Mouse (Mus musculus) olfactory bulb, adult 2 months (tissue): Measurements from ENCODE around the gene Cyb561a3. TPM values are rescaled to one million over a fixed set of nuclear protein-coding genes. Genes with fewer than 3 reads are reported as not detected.
"Not testable (repeated sequence)": the region's sequence is repeated elsewhere in the genome, so short reads cannot be mapped to it uniquely, and the experiment has no call there.

ENCODE experiments used
- H3K27ac ChIP-seq: fragments of 200-500 bp; 2 replicates; pipeline ENCODE4 v1.5.1; 2012; ENCODE audit warnings: low read depth, low read length; ENCODE audit not compliant: insufficient read depth
- H3K4me1 ChIP-seq: fragments of 200-500 bp; 2 replicates; pipeline ENCODE4 v1.6.1; 2012; ENCODE audit warnings: low read length; ENCODE audit not compliant: control insufficient read depth, insufficient read depth
- H3K4me3 ChIP-seq: fragments of 200-500 bp; 2 replicates; pipeline ENCODE4 v1.5.1; 2012; ENCODE audit warnings: mild to moderate bottlenecking, low read depth, low read length, moderate library complexity; ENCODE audit not compliant: insufficient read depth
- CTCF ChIP-seq: fragments of 200-500 bp; IDR thresholded peaks from 2 replicates; pipeline ENCODE4 v1.5.1; 2012; ENCODE audit warnings: low read depth, mild to moderate bottlenecking, low read length, moderate library complexity; ENCODE audit not compliant: insufficient read depth
- POLR2A ChIP-seq: fragments of 200-500 bp; IDR thresholded peaks from 2 replicates; pipeline ENCODE4 v1.6.1; 2012; ENCODE audit warnings: mild to moderate bottlenecking, low read depth, low read length, moderate library complexity; ENCODE audit not compliant: insufficient read depth
- WGBS: fragments of 180-500 bp; shearing (Covaris S2); methylation state at CpG from one replicate; pipeline ENCODE4 v1.1.7; 2018; 5-methylcytosine and 5-hydroxymethylcytosine counted together
- polyA plus RNA-seq: library from polyadenylated mRNA; stranded (reverse); fragments of >200 nt; gene quantifications from 2 replicates; pipeline ENCODE4 v1.2.4, GENCODE M21; 2012; ENCODE audit warnings: low replicate concordance; ENCODE audit not compliant: missing spikeins, insufficient read depth, insufficient read length

Gene Cyb561a3
- not detected in 2 replicates for polyA plus RNA-seq

GRCm38 (mm10) chr19:10576690-10577561 lies at the start of gene Cyb561a3, which contains the start of gene Tmem138:
Gene Cyb561a3, plus strand, starts transcription at chr19:10577172.
Gene Tmem138, minus strand, starts transcription at chr19:10577362.
- H3K4me3 ChIP-seq, result peak within 1 kb of the TSS; percentile 76
- TF ChIP-seq CTCF (no peak), POLR2A (peak; percentile 58; the same call in 1 of the 2 replicates)
- WGBS, result under 1% methylated on average over 44 of the region's 44 CpGs
- peak within 1 kb of the TSS; percentile 93 for H3K27ac ChIP-seq
- H3K4me1 ChIP-seq, result peaks cover 2% of the 10 kb centered on the region; the same call in 1 of the 2 replicates

- TF ChIP-seq POLR2A (no peak), CTCF (no peak)
- H3K27ac ChIP-seq, result no peak overlapping the region
- WGBS, result 97% methylated on average over 1 of the region's 1 CpGs
These were observed 46.9 kb upstream of the Cyb561a3 start for GRCm38 (mm10) chr19:10530082-10530481.

GRCm38 (mm10) chr19:10539454-10539853 lies 37.5 kb upstream of the Cyb561a3 start:
- Histone ChIP-seq H3K27ac (no peak overlapping the region), H3K4me1 (no peaks in the 10 kb centered on the region), H3K4me3 (no peak overlapping the region)
- WGBS, result 91% methylated on average over 5 of the region's 5 CpGs
- TF ChIP-seq CTCF (no peak), POLR2A (no peak)

More at GRCm38 (mm10) chr19:10530082-10530481, 46.9 kb upstream of the Cyb561a3 start:
- Histone ChIP-seq H3K4me1 (no peaks in the 10 kb centered on the region), H3K4me3 (no peak overlapping the region)

- H3K4me1 ChIP-seq, result no peaks in the 10 kb centered on the region
- H3K4me3 ChIP-seq, result peak within 1 kb of the TSS; percentile 86
- peak within 1 kb of the TSS; percentile 70 for H3K27ac ChIP-seq
- under 1% methylated on average over 43 of the region's 43 CpGs for WGBS
- TF ChIP-seq POLR2A (peak; percentile 34; the same call in 1 of the 2 replicates), CTCF (no peak)
These were observed 21.1 kb upstream of the Cyb561a3 start, which contains the start of gene Tmem216 for GRCm38 (mm10) chr19:10555624-10556510. Gene Tmem216, minus strand, starts transcription at chr19:10556238.

- TF ChIP-seq CTCF (no peak), POLR2A (no peak)
- no peaks in the 10 kb centered on the region for H3K4me1 ChIP-seq
- WGBS, result 69% methylated on average over 2 of the region's 2 CpGs
- no peak overlapping the region for H3K27ac ChIP-seq
- H3K4me3 ChIP-seq, result no peak overlapping the region
These were observed 20.0 kb upstream of the Cyb561a3 start for GRCm38 (mm10) chr19:10557001-10557400.

- no peaks in the 10 kb centered on the region for H3K4me1 ChIP-seq
- H3K4me3 ChIP-seq, result no peak overlapping the region
- TF ChIP-seq CTCF (no peak), POLR2A (no peak)
- H3K27ac ChIP-seq, result no peak overlapping the region
- WGBS, result 57% methylated on average over 2 of the region's 2 CpGs
These were observed 19.5 kb upstream of the Cyb561a3 start for GRCm38 (mm10) chr19:10557430-10557829.

GRCm38 (mm10) chr19:10557837-10558375 lies 19.1 kb upstream of the Cyb561a3 start:
- WGBS, result 75% methylated on average over 4 of the region's 4 CpGs
- H3K4me1 ChIP-seq, H3K4me3 ChIP-seq, H3K27ac ChIP-seq: not testable (repeated sequence)

GRCm38 (mm10) chr19:10560108-10560507 lies 16.9 kb upstream of the Cyb561a3 start:
- 43% methylated on average over 5 of the region's 5 CpGs for WGBS
- no peak for TF ChIP-seq POLR2A
- TF ChIP-seq CTCF, result no peak
- no peak overlapping the region for H3K4me3 ChIP-seq

More at GRCm38 (mm10) chr19:10560108-10560507, 16.9 kb upstream of the Cyb561a3 start:
- Histone ChIP-seq H3K27ac (no peak overlapping the region), H3K4me1 (no peaks in the 10 kb centered on the region)
